Mouse (Mus musculus): ENCODE data around the gene Amtn.
"Not testable (repeated sequence)": the region's sequence is repeated elsewhere in the genome, so short reads cannot be mapped to it uniquely, and the experiment has no call there.

The Amtn gene

DNA sequence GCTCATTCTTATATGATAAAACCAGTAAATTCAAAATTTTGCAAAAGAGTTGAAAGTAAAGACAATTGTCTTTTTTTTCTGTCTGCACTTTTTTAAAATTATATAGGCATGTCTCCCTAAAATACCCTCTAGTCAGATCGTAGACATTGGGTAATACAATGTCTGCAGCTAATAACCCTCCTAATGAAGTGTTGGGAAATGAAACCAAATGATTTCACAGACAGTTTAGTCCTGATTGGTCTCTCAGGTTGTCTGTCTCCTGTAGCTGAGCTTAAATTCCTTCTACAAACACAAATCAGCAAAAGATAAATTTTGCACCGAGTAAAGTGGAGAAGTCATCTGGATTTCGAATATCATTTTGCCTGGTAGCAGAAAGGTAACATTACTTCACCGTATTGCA lies at the start of gene Amtn:
Gene Amtn (plus strand): TSS at position 301 of the 400 bp plus-strand sequence.
- no peak for DNase-seq (ENCODE audit: low spot score)

GRCm38 (mm10) chr5:88348533-88348932 lies 27.4 kb upstream of the Amtn start:
- DNase-seq (ENCODE audit: low spot score), result not testable (repeated sequence)

- peak; percentile 54 for DNase-seq (ENCODE audit: low spot score)
Observed at GRCm38 (mm10) chr5:88364768-88365167, 11.1 kb upstream of the Amtn start.

DNA sequence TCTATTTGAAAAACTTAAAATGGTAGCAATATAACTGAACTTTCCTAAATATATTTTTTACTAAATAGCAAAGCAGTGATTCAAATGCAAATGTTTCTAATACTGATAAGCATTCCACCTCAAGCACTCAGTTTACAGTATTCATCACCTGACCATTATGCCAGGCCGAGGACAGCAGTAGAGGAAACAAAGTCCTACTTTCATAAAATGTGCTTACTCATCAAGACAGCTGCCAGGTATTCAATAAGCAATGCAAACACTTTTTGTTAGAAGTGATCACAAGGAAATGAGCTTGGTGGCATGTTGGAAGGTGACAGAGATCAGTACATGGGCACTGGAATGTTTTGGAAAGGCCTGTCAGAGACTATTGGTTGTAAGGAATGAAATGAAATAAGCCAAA lies 9.0 kb upstream of the Amtn start:
- DNase-seq (ENCODE audit: low spot score), result no peak

DNA sequence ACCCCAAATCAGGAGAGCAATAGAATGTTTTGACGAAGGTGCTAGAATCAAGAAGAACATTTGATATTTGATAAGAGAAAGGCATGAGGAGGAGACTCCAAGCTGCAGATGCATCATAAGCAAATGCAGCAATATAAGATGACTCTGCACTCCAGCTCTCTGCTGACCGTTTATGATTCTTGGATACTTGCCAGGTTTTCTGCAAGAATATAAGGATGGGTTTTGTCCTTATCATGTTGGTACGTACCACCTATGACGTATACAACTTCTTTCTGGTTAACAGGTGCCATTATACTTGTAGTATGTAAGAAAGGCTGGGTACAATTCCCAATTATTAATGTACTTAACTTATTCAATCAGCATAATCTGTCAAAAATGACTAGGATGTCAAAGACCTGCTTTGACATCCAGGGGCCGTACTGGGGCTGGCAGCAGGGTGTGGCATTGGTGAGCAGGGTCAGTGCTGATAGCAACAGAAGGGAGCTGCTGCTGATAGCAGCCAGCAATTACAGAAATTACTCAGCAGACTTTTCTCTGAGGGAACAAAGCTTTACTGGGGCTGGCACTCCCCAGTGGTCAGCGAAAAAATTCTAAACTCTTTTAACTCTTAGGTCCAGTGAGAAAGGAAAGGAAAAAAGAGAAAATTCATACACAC lies 5.2 kb upstream of the Amtn start:
- no peak for DNase-seq (ENCODE audit: low spot score)

GRCm38 (mm10) chr5:88372563-88372962 lies 3.3 kb upstream of the Amtn start:
- no peak for DNase-seq (ENCODE audit: low spot score)

DNA sequence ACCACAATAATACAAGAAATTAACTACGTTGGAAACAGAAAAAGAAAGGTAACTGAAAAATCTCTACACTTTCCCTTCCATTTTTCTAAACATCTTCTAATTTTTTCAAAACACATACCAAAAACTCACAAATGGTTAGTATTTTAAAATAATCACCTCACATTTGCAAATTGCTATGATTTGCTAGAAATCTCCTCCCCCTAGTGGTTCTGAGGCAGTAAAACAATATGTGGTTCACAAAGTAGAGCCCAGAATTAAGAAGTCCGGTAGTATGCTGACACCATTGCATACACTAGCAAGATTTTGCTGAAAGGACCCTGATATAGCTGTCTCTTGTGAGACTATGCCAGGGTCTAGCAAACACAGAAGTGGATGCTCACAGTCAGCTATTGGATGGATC lies 16.1 kb downstream of the Amtn start:
- DNase-seq (ENCODE audit: low spot score), result not testable (repeated sequence)

GRCm38 (mm10) chr5:88398581-88398980 lies 22.7 kb downstream of the Amtn start:
- DNase-seq (ENCODE audit: low spot score), result no peak

- DNase-seq (ENCODE audit: low spot score), result peak; percentile 82
Observed at GRCm38 (mm10) chr5:88399849-88400248, 23.9 kb downstream of the Amtn start.

- no peak for DNase-seq (ENCODE audit: low spot score)
Observed at GRCm38 (mm10) chr5:88401464-88401863, 25.6 kb downstream of the Amtn start.

- DNase-seq (ENCODE audit: low spot score), result no peak
Observed at GRCm38 (mm10) chr5:88420319-88421065, 44.6 kb downstream of the Amtn start.

- not testable (repeated sequence) for DNase-seq (ENCODE audit: low spot score)
Observed at GRCm38 (mm10) chr5:88424892-88425291, 49.0 kb downstream of the Amtn start.

GRCm38 (mm10) chr5:88426753-88427152 lies 50.8 kb downstream of the Amtn start:
- DNase-seq (ENCODE audit: low spot score), result no peak

All from adipocyte (in vitro differentiated cells).